Mouse (Mus musculus) MEL (cell line): ENCODE results near the gene Cntnap5c. TPM values are rescaled to one million over a fixed set of nuclear protein-coding genes. Genes with fewer than 3 reads are reported as not detected.

Experiments
- DNase-seq: peaks from one replicate; pipeline ENCODE4 v3.0.0; 2011; ENCODE audit warnings: low read depth, low spot score
- H3K27ac ChIP-seq: 2 replicates; pipeline ENCODE4 v1.5.1; 2012; ENCODE audit warnings: low read depth, mild to moderate bottlenecking, control low read depth, low read length, moderate library complexity; ENCODE audit not compliant: control insufficient read depth
- H3K27me3 ChIP-seq, 2 experiments: fragments of 150-350 bp in 1 of 2; sonication (generic) in 1 of 2; 2 replicates each; pipeline ENCODE4 v1.6.1; 2012; ENCODE audit warnings: low read length in 2 of 2, mild to moderate bottlenecking in 2 of 2, improper control_type of control experiment in 1 of 2, moderate library complexity in 1 of 2; ENCODE audit not compliant: insufficient read depth in 2 of 2, control insufficient read depth in 1 of 2
- H3K36me3 ChIP-seq, 2 experiments: 2 replicates each; pipeline ENCODE4 v1.6.1; 2012 to 2014; ENCODE audit warnings: low read length in 2 of 2, improper control_type of control experiment in 1 of 2, inconsistent platforms in 1 of 2, mild to moderate bottlenecking in 1 of 2; ENCODE audit not compliant: insufficient read depth in 2 of 2, control insufficient read depth in 1 of 2
- H3K4me1 ChIP-seq, 2 experiments: fragments of 150-350 bp in 1 of 2; sonication (generic) in 1 of 2; 2 replicates each; pipeline ENCODE4 v1.6.1; 2012; ENCODE audit warnings: low read length in 2 of 2, improper control_type of control experiment in 1 of 2, mild to moderate bottlenecking in 1 of 2; ENCODE audit not compliant: insufficient read depth in 2 of 2, control insufficient read depth in 1 of 2
- H3K4me3 ChIP-seq, 2 experiments: fragments of 150-350 bp in 1 of 2; sonication (generic) in 1 of 2; 2 replicates each; pipeline ENCODE4 v1.5.1; 2012; ENCODE audit warnings: low read depth in 2 of 2, low read length in 2 of 2, mild to moderate bottlenecking in 2 of 2, moderate library complexity in 2 of 2, control low read depth in 1 of 2, improper control_type of control experiment in 1 of 2; ENCODE audit not compliant: control insufficient read depth in 1 of 2, insufficient read depth in 1 of 2
- H3K79me2 ChIP-seq: 2 replicates; pipeline ENCODE4 v1.6.1; 2012; ENCODE audit warnings: mild to moderate bottlenecking, low read length, moderate library complexity; ENCODE audit not compliant: control insufficient read depth, poor library complexity, insufficient read depth
- H3K9ac ChIP-seq: 2 replicates; pipeline ENCODE4 v1.6.1; 2012; ENCODE audit warnings: low read depth, mild to moderate bottlenecking, control low read depth, low read length, moderate library complexity; ENCODE audit not compliant: control insufficient read depth, poor library complexity, severe bottlenecking
- H3K9me3 ChIP-seq: fragments of 150-350 bp; sonication (generic); replicated peaks from 2 replicates; pipeline ENCODE4 v1.6.1; 2012; ENCODE audit warnings: mild to moderate bottlenecking, low read length, improper control_type of control experiment, moderate library complexity; ENCODE audit not compliant: insufficient read depth
- BHLHE40 ChIP-seq: IDR thresholded peaks from 2 replicates; pipeline ENCODE4 v1.6.1; 2012; ENCODE audit warnings: low read depth, mild to moderate bottlenecking, inconsistent platforms, low read length, improper control_type of control experiment, borderline replicate concordance
- CHD1 ChIP-seq: IDR thresholded peaks from 2 replicates; pipeline ENCODE4 v1.6.1; 2012; ENCODE audit warnings: low read depth, mild to moderate bottlenecking, inconsistent platforms, low read length, improper control_type of control experiment
- CHD2 ChIP-seq: IDR thresholded peaks from 2 replicates; pipeline ENCODE4 v1.6.1; 2011; ENCODE audit warnings: low read length, improper control_type of control experiment
- E2F4 ChIP-seq: IDR thresholded peaks from 2 replicates; pipeline ENCODE4 v1.6.1; 2011; ENCODE audit warnings: low read depth, low read length, improper control_type of control experiment, borderline replicate concordance
- EP300 ChIP-seq, 2 experiments: IDR thresholded peaks; 2 replicates each; pipeline ENCODE4 v1.6.1; 2011; ENCODE audit warnings: improper control_type of control experiment in 2 of 2, low read length in 2 of 2, low read depth in 1 of 2, mild to moderate bottlenecking in 1 of 2
- ETS1 ChIP-seq: IDR thresholded peaks from 2 replicates; pipeline ENCODE4 v1.6.1; 2012; ENCODE audit warnings: low read depth, mild to moderate bottlenecking, inconsistent platforms, low read length, improper control_type of control experiment, moderate library complexity
- GABPA ChIP-seq: IDR thresholded peaks from 2 replicates; pipeline ENCODE4 v1.6.1; 2012; ENCODE audit warnings: low read depth, mild to moderate bottlenecking, inconsistent platforms, low read length, improper control_type of control experiment, moderate library complexity
- HCFC1 ChIP-seq: IDR thresholded peaks from 2 replicates; pipeline ENCODE4 v1.6.1; 2012; ENCODE audit warnings: low read depth, mild to moderate bottlenecking, inconsistent platforms, low read length, improper control_type of control experiment, moderate library complexity
- JUND ChIP-seq: IDR thresholded peaks from 2 replicates; pipeline ENCODE4 v1.6.1; 2011; ENCODE audit warnings: low read depth, mild to moderate bottlenecking, improper control_type of control experiment, low read length
- MAFK ChIP-seq: IDR thresholded peaks from 2 replicates; pipeline ENCODE4 v1.6.1; 2011; ENCODE audit warnings: low read depth, mild to moderate bottlenecking, low read length, improper control_type of control experiment, borderline replicate concordance
- MAX ChIP-seq: IDR thresholded peaks from 2 replicates; pipeline ENCODE4 v1.6.1; 2011; ENCODE audit warnings: low read length, improper control_type of control experiment
- MAZ ChIP-seq: IDR thresholded peaks from 2 replicates; pipeline ENCODE4 v1.6.1; 2012; ENCODE audit warnings: low read depth, mild to moderate bottlenecking, inconsistent platforms, low read length, improper control_type of control experiment
- MEF2A ChIP-seq: IDR thresholded peaks from 2 replicates; pipeline ENCODE4 v1.6.1; 2014; ENCODE audit warnings: low read depth, mild to moderate bottlenecking, inconsistent platforms, low read length, improper control_type of control experiment; ENCODE audit not compliant: poor library complexity, insufficient replicate concordance, severe bottlenecking; ENCODE audit errors: extremely low read depth
- MXI1 ChIP-seq: IDR thresholded peaks from 2 replicates; pipeline ENCODE4 v1.6.1; 2011; ENCODE audit warnings: mild to moderate bottlenecking, low read depth, low read length, improper control_type of control experiment
- NELFE ChIP-seq: IDR thresholded peaks from 2 replicates; pipeline ENCODE4 v1.6.1; 2011; ENCODE audit warnings: low read depth, low read length, improper control_type of control experiment
- POLR2A ChIP-seq, 2 experiments: IDR thresholded peaks; 2 replicates each; pipeline ENCODE4 v1.6.1; 2011 to 2012; ENCODE audit warnings: low read length in 2 of 2, mild to moderate bottlenecking in 2 of 2, control low read depth in 1 of 2, improper control_type of control experiment in 1 of 2, low read depth in 1 of 2, moderate library complexity in 1 of 2; ENCODE audit not compliant: control insufficient read depth in 1 of 2, insufficient read depth in 1 of 2, poor library complexity in 1 of 2
- POLR2AphosphoS5 ChIP-seq: IDR thresholded peaks from 2 replicates; pipeline ENCODE4 v1.6.1; 2012; ENCODE audit warnings: low read depth, borderline replicate concordance, mild to moderate bottlenecking, inconsistent platforms, low read length, moderate library complexity, mixed read lengths
- RAD21 ChIP-seq: IDR thresholded peaks from 2 replicates; pipeline ENCODE4 v1.6.1; 2011; ENCODE audit warnings: mild to moderate bottlenecking, low read depth, low read length, improper control_type of control experiment
- TAL1 ChIP-seq: IDR thresholded peaks from 2 replicates; pipeline ENCODE4 v1.6.1; 2012; ENCODE audit warnings: mild to moderate bottlenecking, inconsistent platforms, low read length, moderate library complexity, mixed read lengths
- TCF12 ChIP-seq: IDR thresholded peaks from 2 replicates; pipeline ENCODE4 v1.6.1; 2014; ENCODE audit warnings: low read depth, mild to moderate bottlenecking, inconsistent platforms, low read length, improper control_type of control experiment, moderate library complexity
- USF1 ChIP-seq: IDR thresholded peaks from 2 replicates; pipeline ENCODE4 v1.6.1; 2014; ENCODE audit warnings: low read depth, mild to moderate bottlenecking, inconsistent platforms, low read length, improper control_type of control experiment, moderate library complexity
- ZC3H11A ChIP-seq: IDR thresholded peaks from 2 replicates; pipeline ENCODE4 v1.6.1; 2012; ENCODE audit warnings: low read depth, mild to moderate bottlenecking, inconsistent platforms, low read length, improper control_type of control experiment
- ZKSCAN1 ChIP-seq: IDR thresholded peaks from 2 replicates; pipeline ENCODE4 v1.6.1; 2012; ENCODE audit warnings: low read depth, mild to moderate bottlenecking, inconsistent platforms, low read length, improper control_type of control experiment, moderate library complexity
- ZMIZ1 ChIP-seq: IDR thresholded peaks from 2 replicates; pipeline ENCODE4 v1.6.1; 2012; ENCODE audit warnings: low read depth, mild to moderate bottlenecking, inconsistent platforms, low read length, improper control_type of control experiment, moderate library complexity
- ZNF384 ChIP-seq: IDR thresholded peaks from 2 replicates; pipeline ENCODE4 v1.6.1; 2012; ENCODE audit warnings: low read depth, mild to moderate bottlenecking, inconsistent platforms, low read length, improper control_type of control experiment
- polyA plus RNA-seq, 2 experiments: library from polyadenylated mRNA; stranded (reverse) in 1 of 2; unstranded in 1 of 2; fragments of >175 nt in 1 of 2; fragments of >200 nt in 1 of 2; gene quantifications; 2 replicates each; pipeline versions ENCODE4 v1.2.1 to v1.2.4; 2012; ENCODE audit warnings: low replicate concordance in 2 of 2, low read depth in 1 of 2; ENCODE audit not compliant: insufficient read length in 2 of 2, insufficient read depth in 1 of 2, missing spikeins in 1 of 2
- total RNA-seq: library from RNA; depleted of rRNA; stranded (reverse); fragments of 300-350 nt; gene quantifications from 2 replicates; pipeline ENCODE4 v1.2.3, GENCODE M21; 2012

Cntnap5c gene
- total and polyA plus RNA-seq, 3 experiments = not detected

GRCm38 (mm10) chr17:58187171-58187570, 417.8 kb downstream of the Cntnap5c start:
- Histone ChIP-seq H3K27ac (no peak overlapping the region), H3K9ac (no peak overlapping the region), H3K36me3 (no peaks in the 10 kb centered on the region), H3K4me1 (no peaks in the 10 kb centered on the region), H3K79me2 (no peaks in the 10 kb centered on the region), H3K4me3 (no peak overlapping the region), H3K27me3 (no peaks in the 10 kb centered on the region), H3K9me3 (no peaks in the 10 kb centered on the region)
- DNase-seq = no peak
- TF ChIP-seq ZNF384 (no peak), HCFC1 (no peak), CHD1 (no peak), TCF12 (no peak), ETS1 (no peak), MAZ (no peak), MAX (no peak), EP300 (IDR thresholded peaks at IDR 0.05; ENCODE audit: low read depth in 1 of 2, low read length in 2 of 2) (no peak), GABPA (no peak), MXI1 (no peak), NELFE (no peak), TAL1 (no peak), BHLHE40 (no peak)

DNA sequence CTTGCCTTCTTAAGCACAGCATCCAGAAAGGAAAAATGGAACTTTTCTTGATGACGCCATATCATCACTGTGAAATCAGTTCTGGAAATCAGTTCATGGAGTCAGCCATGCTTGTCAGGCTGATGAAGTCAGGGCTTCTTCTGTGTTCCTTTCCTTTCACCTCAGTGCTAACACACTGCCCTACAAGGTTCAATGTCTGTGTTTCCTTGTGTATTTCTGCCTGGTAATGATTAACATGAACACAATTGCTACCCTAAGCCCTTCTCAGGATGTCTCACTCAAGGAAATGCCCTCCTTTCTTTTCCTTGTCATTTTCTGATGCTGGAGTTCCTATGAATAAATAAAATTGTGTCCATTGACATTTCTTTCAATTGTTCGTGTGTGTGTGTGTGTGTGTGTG, 431.8 kb downstream of the Cntnap5c start:
- Histone ChIP-seq H3K9me3 (no peaks in the 10 kb centered on the region), H3K36me3 (no peaks in the 10 kb centered on the region), H3K79me2 (no peaks in the 10 kb centered on the region), H3K27ac (no peak overlapping the region), H3K4me3 (no peak overlapping the region), H3K27me3 (no peaks in the 10 kb centered on the region), H3K9ac (no peak overlapping the region), H3K4me1 (no peaks in the 10 kb centered on the region)
- no peak for DNase-seq
- TF ChIP-seq POLR2AphosphoS5 (no peak), MAFK (no peak), POLR2A (IDR thresholded peaks at IDR 0.05; ENCODE audit: control insufficient read depth in 1 of 2, insufficient read depth in 1 of 2, low read depth in 1 of 2, low read length in 2 of 2, poor library complexity in 1 of 2) (no peak), ZKSCAN1 (no peak), USF1 (no peak), TCF12 (no peak), MEF2A (no peak), TAL1 (no peak), RAD21 (no peak), MAZ (no peak), E2F4 (no peak), ZC3H11A (no peak), NELFE (no peak), JUND (no peak), MAX (no peak), CHD2 (no peak), BHLHE40 (no peak), ZMIZ1 (no peak), CHD1 (no peak)
